Mouse (Mus musculus) B cell, adult 2 months (primary cell): Measurements from ENCODE around the gene Hmg20b.

Source experiments
- DNase-seq, 2 experiments: peaks; one replicate each; pipeline ENCODE4 v3.0.0; 2022

The Hmg20b gene

GRCm38 (mm10) chr10:81301321-81301720 lies 49.0 kb downstream of the Hmg20b start:
- peak; percentile 50 to 55 for DNase-seq

DNA sequence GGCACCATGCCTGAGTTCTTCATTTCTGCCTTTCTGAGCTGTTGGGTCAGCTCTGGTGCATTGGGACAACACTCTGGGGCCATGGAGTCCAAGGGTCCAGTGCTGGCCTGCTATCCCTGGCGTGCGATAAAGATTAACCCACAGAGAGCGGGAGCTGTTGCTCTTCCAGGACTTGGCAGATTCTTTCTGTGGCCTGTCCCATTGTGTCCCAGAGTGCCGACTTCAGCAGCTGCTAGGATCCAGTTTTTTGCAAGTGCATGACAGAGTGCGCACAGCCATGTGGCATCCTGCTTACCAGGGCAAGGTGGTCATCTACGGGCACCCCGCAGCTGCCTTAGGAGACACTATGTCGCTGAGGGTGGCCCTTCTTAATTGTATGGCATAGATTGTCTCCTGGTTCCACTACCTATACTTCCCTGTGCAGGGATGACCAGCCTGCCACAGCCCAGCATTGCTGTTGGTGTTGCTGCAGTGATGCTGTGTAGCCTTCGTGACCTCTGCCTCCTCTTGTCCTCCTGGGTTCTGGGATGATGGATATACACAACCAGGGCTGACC lies 49.9 kb downstream of the Hmg20b start:
- DNase-seq: no peak

- no peak for DNase-seq
Measured at GRCm38 (mm10) chr10:81299585-81300351, 50.5 kb downstream of the Hmg20b start.

DNA sequence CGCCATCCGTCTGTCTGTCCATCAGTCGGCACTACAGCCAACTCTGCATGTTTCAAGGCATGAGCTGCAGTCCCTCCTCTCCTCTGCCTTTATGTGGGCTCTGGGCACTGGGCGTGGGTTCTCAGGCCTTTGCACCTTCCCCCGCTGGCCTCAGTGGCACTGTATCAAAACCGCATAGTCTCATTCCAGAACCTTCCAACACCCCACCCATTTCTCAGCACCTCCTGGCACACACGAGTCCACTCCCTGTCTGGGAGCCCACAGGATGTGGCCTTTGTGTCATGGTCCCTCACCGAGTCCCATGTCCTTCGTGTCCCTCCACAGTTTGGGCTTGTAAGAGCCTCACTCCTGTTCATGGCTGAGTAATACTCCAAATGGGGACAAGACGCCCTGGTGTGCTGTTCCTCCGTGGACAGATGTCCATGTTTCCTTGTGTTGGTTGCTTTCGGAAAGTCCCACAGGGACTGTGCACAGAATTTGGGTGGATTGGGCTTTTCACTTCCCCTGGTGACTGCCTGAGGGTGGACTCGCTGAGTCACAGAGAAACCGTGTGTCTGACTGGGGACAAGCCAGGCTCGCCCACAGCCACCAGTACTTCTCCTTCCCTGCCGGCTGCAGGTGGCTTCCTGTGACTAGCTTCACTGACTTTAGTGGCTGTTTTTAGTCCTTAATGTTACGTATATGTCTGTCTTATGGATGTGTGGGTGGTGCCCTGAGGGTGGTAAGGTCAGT lies 51.7 kb downstream of the Hmg20b start:
- DNase-seq: peak; percentile 79 to 83

DNA sequence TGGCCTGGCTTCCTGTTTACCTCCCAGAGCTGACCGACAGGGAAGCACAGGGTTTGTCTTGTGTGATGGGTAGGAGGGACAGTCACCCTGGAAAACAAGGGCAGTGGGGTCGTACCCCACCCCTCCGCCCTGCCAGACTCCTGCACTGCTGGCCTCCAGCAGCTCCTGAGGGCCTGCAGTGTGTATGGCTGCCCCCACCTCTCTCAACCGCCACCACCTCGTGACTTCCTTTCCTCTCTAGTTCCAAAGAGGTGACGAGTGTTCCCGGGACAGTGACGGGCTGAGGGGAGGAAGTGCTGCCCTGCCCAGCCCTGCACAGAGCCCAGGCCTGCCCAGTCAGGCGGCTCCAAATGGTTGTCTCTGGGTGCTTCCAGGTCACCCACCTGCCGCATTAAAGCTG lies 52.4 kb downstream of the Hmg20b start:
- peak; percentile 83 to 86 for DNase-seq

- DNase-seq: peak; percentile 78
Measured at GRCm38 (mm10) chr10:81297246-81297645, 53.0 kb downstream of the Hmg20b start.
